Mouse (Mus musculus) liver, embryonic 14.5 days (tissue): ENCODE measurements around the gene Psmd3. TPM values are rescaled to one million over a fixed set of nuclear protein-coding genes. Genes with fewer than 3 reads are reported as not detected.
"Not testable (repeated sequence)": the region's sequence is repeated elsewhere in the genome, so short reads cannot be mapped to it uniquely, and the experiment has no call there.

Experiments used
- ATAC-seq: fragments of 200-750 bp; cut with Nextera tagmentation; 2 replicates; pipeline ENCODE4 v1.8.0; 2017; ENCODE audit warnings: moderate number of reproducible peaks, mild to moderate bottlenecking, moderate library complexity; ENCODE audit not compliant: insufficient read depth
- DNase-seq, 3 experiments: peaks; one replicate each; pipeline ENCODE4 v3.0.0-alpha.2; 2012 to 2013; ENCODE audit warnings: low read depth in 3 of 3, low spot score in 3 of 3
- H3K27ac ChIP-seq: fragments of 300-500 bp; sonication (generic); 2 replicates; pipeline ENCODE4 v1.5.1; 2014; ENCODE audit warnings: moderate library complexity, mild to moderate bottlenecking, control low read depth, inconsistent platforms
- H3K27me3 ChIP-seq: fragments of 300-500 bp; sonication (generic); 2 replicates; pipeline ENCODE4 v1.6.1; 2014; ENCODE audit warnings: mild to moderate bottlenecking, low read length, moderate library complexity; ENCODE audit not compliant: control insufficient read depth, insufficient read depth
- H3K36me3 ChIP-seq: fragments of 300-500 bp; sonication (generic); replicated peaks from 2 replicates; pipeline ENCODE4 v1.6.1; 2014; ENCODE audit warnings: low read depth; ENCODE audit not compliant: control insufficient read depth, insufficient read depth
- H3K4me1 ChIP-seq, 2 experiments: fragments of 200-500 bp in 1 of 2; fragments of 300-500 bp in 1 of 2; sonication (generic) in 1 of 2; replicated peaks; 2 replicates each; pipeline ENCODE4 v1.6.1; 2012 to 2014; ENCODE audit warnings: antibody characterized with exemption in 1 of 2, inconsistent platforms in 1 of 2, low read length in 1 of 2; ENCODE audit not compliant: control insufficient read depth in 2 of 2, insufficient read depth in 2 of 2
- H3K4me2 ChIP-seq: fragments of 300-500 bp; sonication (generic); 2 replicates; pipeline ENCODE4 v1.6.1; 2014; ENCODE audit warnings: low read depth, mild to moderate bottlenecking, control low read depth, moderate library complexity
- H3K4me3 ChIP-seq, 2 experiments: fragments of 200-500 bp in 1 of 2; fragments of 300-500 bp in 1 of 2; sonication (generic) in 1 of 2; 2 replicates each; pipeline ENCODE4 v1.5.1; 2012 to 2014; ENCODE audit warnings: low read depth in 2 of 2, low read length in 2 of 2, mild to moderate bottlenecking in 2 of 2, control low read depth in 1 of 2, inconsistent platforms in 1 of 2, moderate library complexity in 1 of 2; ENCODE audit not compliant: insufficient read depth in 1 of 2
- H3K9ac ChIP-seq: fragments of 300-500 bp; sonication (generic); replicated peaks from 2 replicates; pipeline ENCODE4 v1.6.1; 2014; ENCODE audit warnings: mild to moderate bottlenecking, control low read depth, moderate library complexity
- H3K9me3 ChIP-seq: fragments of 300-500 bp; sonication (generic); 2 replicates; pipeline ENCODE4 v1.6.1; 2016; ENCODE audit warnings: low read length, mixed read lengths; ENCODE audit not compliant: control insufficient read depth
- CTCF ChIP-seq: IDR thresholded peaks from 2 replicates; pipeline ENCODE4 v1.5.1; 2016; ENCODE audit warnings: antibody characterized with exemption, low read depth, control low read depth
- EP300 ChIP-seq: IDR thresholded peaks from 2 replicates; pipeline ENCODE4 v1.6.1; 2016; ENCODE audit warnings: antibody characterized with exemption, low read depth
- WGBS: fragments of 180-500 bp; shearing (Covaris S2); extraction: QIAGEN DNeasy Blood & Tissue Kit; methylation state at CpG from one replicate; pipeline ENCODE4 v1.1.7; 2014; ENCODE audit not compliant: insufficient replicate concordance; 5-methylcytosine and 5-hydroxymethylcytosine counted together
- polyA plus RNA-seq, 2 experiments: library from polyadenylated mRNA; depleted of rRNA in 1 of 2; stranded (reverse) in 1 of 2; unstranded in 1 of 2; fragments of >200 nt; fragmentation: Nextera tagmentation in 1 of 2; extraction: Ambion mirVana in 1 of 2; gene quantifications; 2 replicates each; pipeline versions ENCODE4 v1.2.1 to v1.2.3; 2012 to 2014

The Psmd3 gene
- polyA plus RNA-seq, 2 experiments: 55.3 to 75.7 TPM

- H3K4me2 ChIP-seq: no peak overlapping the region
- no peak for ATAC-seq
- H3K4me1 ChIP-seq: peaks cover 7 to 8% of the 10 kb centered on the region in 2 experiments
- TF ChIP-seq EP300 (no peak), CTCF (peak; percentile 60)
- DNase-seq: no peak
- no peak overlapping the region for H3K9ac ChIP-seq
- H3K27me3 ChIP-seq: no peaks in the 10 kb centered on the region
- no peak overlapping the region for H3K4me3 ChIP-seq
- no peak overlapping the region for H3K27ac ChIP-seq
- no peaks in the 10 kb centered on the region for H3K36me3 ChIP-seq
- 59% methylated on average over 3 of the region's 3 CpGs for WGBS
- peaks cover 4% of the 10 kb centered on the region for H3K9me3 ChIP-seq
Observed at GRCm38 (mm10) chr11:98734020-98734419, 51.7 kb downstream of the Psmd3 start.

DNA sequence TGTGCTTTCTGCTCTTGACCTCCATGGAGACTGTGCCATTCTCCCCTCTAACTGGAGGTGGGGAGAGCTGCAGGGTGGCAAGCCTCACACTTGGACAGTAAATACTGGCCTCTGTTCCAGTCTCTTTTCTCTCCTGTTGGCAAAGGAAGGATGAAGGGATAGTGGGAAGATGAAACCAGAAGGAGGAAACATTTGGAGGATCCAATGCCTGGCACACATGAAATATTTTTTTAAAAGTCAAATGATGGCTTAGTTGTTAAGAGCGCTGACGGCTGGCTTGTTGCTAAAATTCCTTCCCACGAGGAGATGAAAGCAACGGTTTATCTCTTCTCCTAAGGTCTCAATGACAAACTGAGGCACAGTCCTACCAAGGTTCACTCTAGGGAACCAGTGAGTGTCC lies 52.8 kb downstream of the Psmd3 start:
- TF ChIP-seq EP300: no peak
- TF ChIP-seq CTCF: no peak
- ATAC-seq (no peak), DNase-seq (no peak)
- Histone ChIP-seq H3K4me1 (peaks cover 15 to 16% of the 10 kb centered on the region in 2 experiments), H3K27ac (no peak overlapping the region), H3K36me3 (no peaks in the 10 kb centered on the region), H3K9ac (no peak overlapping the region), H3K27me3 (no peaks in the 10 kb centered on the region), H3K9me3 (peaks cover 4% of the 10 kb centered on the region), H3K4me3 (no peak overlapping the region), H3K4me2 (no peak overlapping the region)
- 82% methylated on average over 4 of the region's 4 CpGs for WGBS

- DNase-seq: no peak
- no peak overlapping the region for H3K9ac ChIP-seq
Observed at GRCm38 (mm10) chr11:98736176-98736575, 53.8 kb downstream of the Psmd3 start.

DNA sequence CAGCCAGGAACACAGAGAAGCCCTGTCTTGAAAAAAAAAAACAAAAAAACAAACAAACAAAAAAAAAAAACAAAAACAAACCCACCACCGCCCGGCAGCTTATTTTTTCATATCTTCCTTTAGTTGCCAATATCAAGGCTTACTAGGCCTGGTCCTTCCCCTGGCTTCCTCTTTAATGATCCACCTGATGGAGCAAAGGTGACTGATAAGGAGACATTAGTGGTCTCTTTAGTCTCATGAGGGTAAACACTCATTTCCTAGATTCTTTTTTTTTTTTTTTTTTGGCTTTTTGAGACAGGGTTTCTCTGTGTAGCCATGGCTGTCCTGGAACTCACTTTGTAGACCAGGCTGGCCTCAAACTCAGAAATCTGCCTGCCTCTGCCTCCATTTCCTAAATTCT lies 54.9 kb downstream of the Psmd3 start:
- not testable (repeated sequence) for H3K4me3 ChIP-seq, H3K27me3 ChIP-seq, H3K9me3 ChIP-seq, H3K27ac ChIP-seq, H3K4me2 ChIP-seq, H3K36me3 ChIP-seq, H3K9ac ChIP-seq, DNase-seq, ATAC-seq
- peaks cover 17 to 24% of the 10 kb centered on the region in 2 experiments for H3K4me1 ChIP-seq
- WGBS: 59% methylated on average over 2 of the region's 2 CpGs

More at GRCm38 (mm10) chr11:98736176-98736575, 53.8 kb downstream of the Psmd3 start:
- Histone ChIP-seq H3K4me1 (peaks cover 17 to 22% of the 10 kb centered on the region in 2 experiments), H3K27ac (no peak overlapping the region), H3K4me3 (no peak overlapping the region), H3K36me3 (no peaks in the 10 kb centered on the region), H3K4me2 (no peak overlapping the region), H3K9me3 (peaks cover 4% of the 10 kb centered on the region), H3K27me3 (no peaks in the 10 kb centered on the region)
- TF ChIP-seq CTCF: no peak
- no peak for TF ChIP-seq EP300
- WGBS: 76% methylated on average over 1 of the region's 1 CpGs
- ATAC-seq: no peak

DNA sequence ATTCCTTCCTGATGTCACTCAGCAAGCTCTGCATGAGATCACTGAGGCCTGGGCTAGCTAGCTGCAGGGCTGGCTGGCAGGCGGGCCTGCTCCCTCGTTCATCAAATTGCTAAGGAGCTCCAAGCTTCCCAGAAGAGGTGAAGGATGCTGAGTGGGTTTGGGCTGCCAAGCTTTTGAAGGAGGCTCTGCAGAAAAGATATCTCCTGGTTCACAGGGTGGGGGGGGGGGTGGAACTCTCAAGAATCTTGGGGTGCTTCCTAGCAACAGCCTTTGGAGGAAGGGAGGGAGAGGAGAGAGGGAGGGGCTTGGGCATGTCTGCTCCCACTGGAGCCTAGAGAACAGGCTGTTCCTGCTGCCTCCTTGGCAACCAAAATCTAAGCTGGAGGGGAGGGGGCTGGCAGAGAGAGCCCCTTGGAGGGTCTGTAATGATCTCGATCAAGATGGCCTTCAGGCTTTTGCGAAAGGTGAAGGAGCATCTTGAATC lies 56.1 kb downstream of the Psmd3 start:
- Histone ChIP-seq H3K27ac (no peak overlapping the region), H3K4me3 (no peak overlapping the region)
- no peak for ATAC-seq

More for the DNA sequence above, 56.1 kb downstream of the Psmd3 start:
- Histone ChIP-seq H3K9ac (no peak overlapping the region), H3K4me1 (peaks cover 26 to 33% of the 10 kb centered on the region in 2 experiments), H3K36me3 (no peaks in the 10 kb centered on the region), H3K27me3 (no peaks in the 10 kb centered on the region), H3K9me3 (peaks cover 4% of the 10 kb centered on the region), H3K4me2 (peak overlapping the region; percentile 25; the same call in 1 of the 2 replicates)
- TF ChIP-seq CTCF: no peak
- no peak for TF ChIP-seq EP300
- DNase-seq: no peak
- WGBS: 43% methylated on average over 4 of the region's 4 CpGs
